Mouse (Mus musculus): Measurements from ENCODE around the gene Bicdl2.

DNA sequence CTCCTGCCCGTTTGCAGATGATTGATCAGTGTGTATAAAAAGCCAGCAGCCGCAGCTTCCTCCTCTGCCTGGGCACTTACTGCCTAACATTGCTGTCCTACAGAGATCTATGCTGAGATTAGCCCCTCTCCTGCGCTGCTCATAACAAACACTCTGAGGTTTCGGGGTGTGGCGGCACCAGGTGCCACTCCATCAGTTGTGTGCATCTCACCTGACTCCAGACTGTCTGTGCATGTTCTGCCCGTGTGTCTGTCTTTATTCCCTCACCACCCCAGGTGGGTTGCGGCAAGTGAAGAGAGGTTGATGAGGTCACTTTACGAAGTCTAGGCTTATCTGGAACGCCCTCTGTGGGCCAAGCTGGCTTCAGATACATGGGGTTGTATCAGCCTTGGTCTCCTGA is 43.2 kb upstream of the Bicdl2 start:
- TF ChIP-seq CTCF (IDR thresholded peaks at IDR 0.05; ENCODE audit: insufficient read depth, low read length) (no peak), POLR2A (IDR thresholded peaks at IDR 0.05; ENCODE audit: borderline replicate concordance, extremely low read depth, low read depth, low read length) (no peak)

All from lung, adult 2 months (tissue).